Mouse (Mus musculus) erythroblast, embryonic 14.5 days (primary cell): ENCODE data around the gene Scn9a. TPM values are rescaled to one million over a fixed set of nuclear protein-coding genes. Genes with fewer than 3 reads are reported as not detected.

Source experiments
- H3K27me3 ChIP-seq: 2 replicates; pipeline ENCODE4 v1.6.1; 2012; ENCODE audit warnings: inconsistent platforms; ENCODE audit not compliant: control insufficient read depth
- H3K36me3 ChIP-seq: 2 replicates; pipeline ENCODE4 v1.6.1; 2012; ENCODE audit warnings: mild to moderate bottlenecking, inconsistent platforms; ENCODE audit not compliant: control insufficient read depth
- H3K4me1 ChIP-seq: 2 replicates; pipeline ENCODE4 v1.6.1; 2012; ENCODE audit warnings: inconsistent platforms; ENCODE audit not compliant: control insufficient read depth
- H3K4me3 ChIP-seq: replicated peaks from 2 replicates; pipeline ENCODE3; 2012; ENCODE audit warnings: moderate library complexity, mild to moderate bottlenecking, inconsistent platforms
- H3K9me3 ChIP-seq: 2 replicates; pipeline ENCODE4 v1.6.1; 2012; ENCODE audit warnings: low read length, inconsistent platforms, mixed read lengths; ENCODE audit not compliant: control insufficient read depth
- GATA1 ChIP-seq: IDR thresholded peaks from 2 replicates; pipeline ENCODE4 v1.6.1; 2012; ENCODE audit warnings: low read length, inconsistent platforms, mixed read lengths
- TAL1 ChIP-seq: IDR thresholded peaks from 3 replicates; pipeline ENCODE4 v1.6.1; 2012; ENCODE audit warnings: low read length, inconsistent platforms, mixed read lengths
- polyA plus RNA-seq: library from polyadenylated mRNA; stranded (reverse); fragments of >175 nt; gene quantifications from 2 replicates; pipeline ENCODE4 v1.2.3, GENCODE M21; 2012

The Scn9a gene
- polyA plus RNA-seq, 1 experiment = not detected

DNA sequence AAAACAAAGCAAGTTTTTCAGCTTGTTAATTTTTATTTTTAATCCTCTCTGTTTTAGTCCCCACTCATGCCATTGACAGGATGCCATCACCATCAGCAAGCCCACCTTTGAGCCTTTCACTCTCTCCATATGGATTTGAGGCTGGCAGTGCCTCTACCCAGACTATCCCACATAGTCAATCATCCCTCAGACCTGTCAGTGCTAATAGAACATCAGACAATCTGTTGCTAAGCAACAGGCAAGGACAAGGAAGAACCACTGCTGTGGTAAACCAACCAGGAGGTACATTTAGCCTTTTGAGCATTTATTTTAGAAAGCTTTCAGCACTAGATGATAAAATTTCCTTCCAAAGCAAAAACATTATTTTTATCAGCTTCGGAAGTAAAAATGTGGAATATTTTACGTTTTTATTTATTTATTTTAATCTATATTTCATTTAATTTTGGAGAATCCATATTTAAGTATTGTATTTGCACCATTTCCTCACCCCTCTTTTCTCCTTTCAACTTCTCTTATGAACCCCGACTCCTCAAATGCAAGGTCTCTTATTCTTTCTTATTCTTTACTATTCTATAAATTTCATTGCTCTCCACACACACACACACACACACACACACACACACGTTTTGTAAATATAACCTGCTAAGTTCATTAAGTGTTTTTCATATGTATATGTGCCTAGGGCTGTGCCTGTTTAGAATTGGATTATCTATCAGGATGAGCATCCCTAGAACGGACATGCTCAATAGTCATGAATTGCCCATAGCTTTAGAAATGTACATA is 54.5 kb downstream of the Scn9a start:
- Histone ChIP-seq H3K4me1 (no peaks in the 10 kb centered on the region), H3K36me3 (no peaks in the 10 kb centered on the region), H3K9me3 (no peaks in the 10 kb centered on the region), H3K27me3 (no peaks in the 10 kb centered on the region), H3K4me3 (no peak overlapping the region)
- TF ChIP-seq TAL1 (no peak), GATA1 (no peak)

DNA sequence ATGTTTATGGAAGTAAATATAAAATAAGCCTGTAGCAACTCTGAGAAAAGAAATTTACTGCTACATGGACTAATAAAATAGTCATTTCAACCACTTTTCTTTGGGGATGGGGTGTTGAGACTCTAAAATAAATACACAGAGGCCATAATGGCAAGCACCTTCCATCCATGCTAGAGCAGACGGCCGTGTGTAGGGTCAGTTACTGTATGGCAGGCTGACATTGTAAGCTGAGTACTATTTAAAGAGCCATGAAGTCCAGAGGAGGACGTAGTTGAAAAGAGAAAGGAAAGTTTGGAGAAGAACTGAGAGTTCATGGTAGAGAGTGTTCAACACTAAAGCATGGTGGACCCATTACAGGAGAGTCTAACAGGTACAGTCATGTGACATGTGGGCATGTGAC is 86.5 kb downstream of the Scn9a start:
- Histone ChIP-seq H3K9me3 (peaks cover 9% of the 10 kb centered on the region), H3K27me3 (no peaks in the 10 kb centered on the region), H3K36me3 (no peaks in the 10 kb centered on the region), H3K4me1 (no peaks in the 10 kb centered on the region), H3K4me3 (no peak overlapping the region)
- TF ChIP-seq TAL1 (no peak), GATA1 (no peak)

DNA sequence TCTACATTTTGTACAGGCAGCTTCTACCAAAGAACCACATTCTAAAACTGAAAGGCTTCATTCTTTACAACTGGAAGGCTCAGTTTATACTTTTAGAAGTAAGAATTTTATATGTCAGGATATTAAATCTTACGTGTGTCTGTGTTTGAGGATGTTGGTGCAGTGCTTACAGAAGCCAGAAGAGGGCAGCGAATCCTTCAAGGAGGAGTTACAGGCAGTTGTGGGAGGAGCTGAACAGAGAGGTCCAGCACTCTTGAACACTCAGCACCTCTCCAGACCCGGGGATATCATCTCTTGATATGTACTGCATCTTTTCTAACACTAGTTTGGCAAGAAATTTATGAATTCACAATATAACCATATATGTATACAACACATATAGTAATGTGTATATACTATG is 114.8 kb downstream of the Scn9a start:
- TF ChIP-seq GATA1 (no peak), TAL1 (no peak)
- no peaks in the 10 kb centered on the region for H3K36me3 ChIP-seq

DNA sequence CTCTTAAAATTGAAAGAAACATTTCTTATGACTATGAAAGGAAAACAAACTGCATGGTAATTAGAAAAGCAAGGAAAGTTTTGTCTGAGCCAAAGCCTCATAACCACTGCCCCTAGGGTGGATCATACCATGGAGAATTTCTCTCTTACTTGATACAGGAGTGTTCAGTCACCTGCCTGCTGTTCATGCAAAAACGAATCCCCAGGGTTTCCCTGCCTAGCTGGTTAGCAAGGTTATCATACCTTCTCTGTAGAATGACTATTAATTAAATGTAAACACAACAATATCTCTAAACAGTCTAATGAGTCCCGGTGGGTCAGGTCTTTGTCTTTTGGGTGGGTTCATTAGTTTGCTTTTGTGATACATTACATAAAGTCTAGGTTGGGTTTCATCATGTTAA is 123.3 kb downstream of the Scn9a start:
- Histone ChIP-seq H3K4me3 (no peak overlapping the region), H3K9me3 (0 out of 2 replicates have a peak, but pooled peaks cover 2% of the 10 kb centered on the region), H3K27me3 (no peaks in the 10 kb centered on the region), H3K4me1 (no peaks in the 10 kb centered on the region), H3K36me3 (no peaks in the 10 kb centered on the region)
- TF ChIP-seq GATA1 = no peak
- TF ChIP-seq TAL1 = no peak

More for the DNA sequence above, 114.8 kb downstream of the Scn9a start:
- H3K4me3 ChIP-seq = no peak overlapping the region
- no peaks in the 10 kb centered on the region for H3K9me3 ChIP-seq
- H3K4me1 ChIP-seq = no peaks in the 10 kb centered on the region
- H3K27me3 ChIP-seq = no peaks in the 10 kb centered on the region

DNA sequence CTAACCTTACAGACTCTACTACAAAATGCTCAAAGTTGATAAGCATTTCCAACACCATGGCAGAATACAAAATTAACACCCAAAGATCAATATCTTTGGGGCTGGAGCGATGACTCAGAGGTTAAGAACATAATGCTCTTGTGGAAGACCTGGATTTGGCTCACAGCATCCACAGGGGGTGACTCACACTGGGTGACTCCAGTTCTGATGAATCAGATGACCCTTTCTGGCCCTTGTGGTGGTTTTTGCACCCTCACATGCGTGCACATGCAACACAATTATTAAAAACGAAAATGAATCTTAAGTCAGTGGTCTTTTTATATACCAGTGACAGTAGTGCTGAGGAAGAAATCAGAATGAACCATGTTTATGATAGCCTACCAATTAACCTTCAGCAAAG is 126.7 kb downstream of the Scn9a start:
- H3K4me3 ChIP-seq = no peak overlapping the region
- no peaks in the 10 kb centered on the region for H3K4me1 ChIP-seq
- TF ChIP-seq TAL1 (no peak), GATA1 (no peak)
- no peaks in the 10 kb centered on the region for H3K27me3 ChIP-seq
- H3K9me3 ChIP-seq = 0 out of 2 replicates have a peak, but pooled peaks cover 3% of the 10 kb centered on the region
- no peaks in the 10 kb centered on the region for H3K36me3 ChIP-seq

DNA sequence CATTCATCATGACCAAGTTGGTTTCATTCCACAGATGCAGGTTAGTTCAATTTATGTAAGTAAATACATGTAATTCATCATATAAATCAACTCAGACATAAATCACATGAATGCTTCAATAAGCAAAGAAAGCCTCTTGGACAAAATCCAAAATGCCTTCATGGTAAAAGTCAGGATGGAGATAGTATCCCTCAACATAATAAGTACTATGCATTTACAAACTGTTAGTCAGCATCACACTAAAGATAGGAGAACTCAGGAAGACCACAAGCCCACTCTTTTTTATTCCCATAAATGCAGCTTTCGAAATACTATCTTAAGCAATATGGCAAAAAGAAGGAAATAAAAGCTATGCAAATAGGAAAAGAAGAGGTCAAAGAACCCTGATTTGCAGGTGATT is 127.1 kb downstream of the Scn9a start:
- Histone ChIP-seq H3K9me3 (0 out of 2 replicates have a peak, but pooled peaks cover 3% of the 10 kb centered on the region), H3K27me3 (no peaks in the 10 kb centered on the region), H3K4me3 (no peak overlapping the region), H3K36me3 (no peaks in the 10 kb centered on the region), H3K4me1 (no peaks in the 10 kb centered on the region)
- TF ChIP-seq GATA1 (no peak), TAL1 (no peak)

DNA sequence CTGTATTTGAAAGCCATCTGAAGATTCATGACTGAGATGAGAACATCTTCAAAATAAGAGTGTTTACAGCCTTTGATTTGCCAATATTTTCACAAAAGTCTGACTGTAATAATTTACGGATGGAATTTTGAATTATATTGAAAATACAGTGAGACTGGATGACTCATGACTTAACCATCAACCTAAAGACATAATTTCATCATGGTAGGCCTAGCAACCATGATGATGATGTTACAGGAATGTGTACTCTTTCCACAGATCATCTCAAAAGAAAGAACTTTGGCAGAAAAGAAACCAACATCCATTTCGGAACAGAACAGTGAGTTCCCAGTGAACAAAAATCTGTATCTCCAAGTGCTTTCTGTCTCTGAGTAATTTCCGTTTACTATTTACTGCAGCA is 132.6 kb downstream of the Scn9a start:
- no peaks in the 10 kb centered on the region for H3K27me3 ChIP-seq
- H3K4me1 ChIP-seq = no peaks in the 10 kb centered on the region
- no peak overlapping the region for H3K4me3 ChIP-seq
- TF ChIP-seq GATA1 = no peak
- TF ChIP-seq TAL1 = no peak
- H3K36me3 ChIP-seq = no peaks in the 10 kb centered on the region
- H3K9me3 ChIP-seq = 0 out of 2 replicates have a peak, but pooled peaks cover 3% of the 10 kb centered on the region

DNA sequence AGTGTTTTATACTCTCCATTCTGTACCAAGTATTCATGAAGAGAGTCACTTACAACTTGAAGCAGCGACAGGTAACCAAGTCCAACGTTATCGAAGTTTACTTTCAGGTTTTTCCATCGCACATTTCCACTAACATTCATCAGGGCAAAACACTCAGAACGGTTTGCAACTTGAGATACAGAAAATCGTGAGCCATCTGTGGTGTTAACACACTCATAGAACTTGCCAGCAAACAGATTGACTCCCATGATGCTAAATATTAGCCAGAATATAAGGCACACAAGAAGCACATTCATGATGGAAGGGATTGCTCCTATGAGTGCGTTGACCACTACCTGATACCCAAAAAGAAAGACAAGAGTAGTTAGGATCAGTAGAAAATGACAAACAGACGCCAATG is 140.2 kb downstream of the Scn9a start:
- H3K4me1 ChIP-seq = no peaks in the 10 kb centered on the region
- no peaks in the 10 kb centered on the region for H3K27me3 ChIP-seq
- H3K9me3 ChIP-seq = no peaks in the 10 kb centered on the region
- H3K4me3 ChIP-seq = no peak overlapping the region
- H3K36me3 ChIP-seq = no peaks in the 10 kb centered on the region
- no peak for TF ChIP-seq TAL1
- TF ChIP-seq GATA1 = no peak

DNA sequence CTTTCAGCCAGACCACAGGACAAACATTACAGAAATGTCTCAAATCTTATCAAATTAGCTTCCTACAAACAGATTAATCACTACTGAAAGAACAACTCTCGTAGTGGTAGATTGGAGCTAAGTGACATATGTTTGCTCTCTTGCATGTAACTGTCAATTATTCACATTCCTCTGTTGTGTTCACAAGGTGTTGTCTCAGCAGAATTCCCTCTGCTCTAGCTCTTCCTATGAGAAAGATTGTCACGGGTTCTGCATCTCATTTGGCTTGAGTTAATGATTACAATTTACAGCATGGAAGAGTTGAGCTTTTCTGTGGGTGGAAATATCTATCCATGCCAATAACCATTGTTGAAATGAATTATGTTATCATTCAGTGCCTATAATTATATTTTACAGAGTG is 156.4 kb downstream of the Scn9a start:
- Histone ChIP-seq H3K36me3 (no peaks in the 10 kb centered on the region), H3K4me3 (no peak overlapping the region), H3K4me1 (no peaks in the 10 kb centered on the region), H3K9me3 (no peaks in the 10 kb centered on the region), H3K27me3 (no peaks in the 10 kb centered on the region)
- TF ChIP-seq GATA1 = no peak
- TF ChIP-seq TAL1 = no peak
